ENCODE assay signal across 15 mouse cellular contexts in genomic region chr12:112150011-112150410, GRCm38 (mm10). TPM values are rescaled to one million over a fixed set of nuclear protein-coding genes. Genes with fewer than 3 reads are reported as not detected.
DNase-seq lines count a peak whose midpoint lies in the region; ATAC-seq and TF ChIP-seq lines count a peak whose summit lies in the region.
"Had no signal": no experiment of that assay in that cellular context is flagged by ENCODE, and none has a peak within 500 bp of the region (broad histone marks: within the 10 kb centered on the region; RNA-seq: fewer than 3 reads in every experiment).

No protein-coding gene starts in this region.

- no peak for TF ChIP-seq CTCF in hindbrain, postnatal 0 days (IDR thresholded peaks at IDR 0.05; ENCODE audit: low read depth)

- peak overlapping the region; percentile 42; the same call in 1 of the 2 replicates for H3K27ac ChIP-seq in hindbrain, embryonic 10.5 days
- H3K27ac ChIP-seq in hindbrain, postnatal 0 days = no peak overlapping the region
- H3K27ac ChIP-seq in embryonic facial prominence, embryonic 13.5 days = no peak overlapping the region
- 0 out of 2 replicates have a peak overlapping the region, but pooled peaks have one; percentile 32 for H3K27ac ChIP-seq in forebrain, embryonic 12.5 days
- H3K27ac ChIP-seq in limb, embryonic 14.5 days (replicated peaks; ENCODE audit: low read depth, low read length) = no peak overlapping the region
- H3K27ac ChIP-seq: embryonic facial prominence, embryonic 12.5 days; liver, embryonic 13.5 days had no signal

- WGBS in hindbrain, embryonic 10.5 days = 59% methylated on average over 7 of the region's 7 CpGs
- 66% methylated on average over 7 of the region's 7 CpGs for WGBS in hindbrain, postnatal 0 days
- WGBS in embryonic facial prominence, embryonic 13.5 days = 51% methylated on average over 7 of the region's 7 CpGs
- WGBS in forebrain, embryonic 12.5 days = 60% methylated on average over 7 of the region's 7 CpGs
- WGBS in limb, embryonic 14.5 days = 35% methylated on average over 7 of the region's 7 CpGs

- H3K4me2 ChIP-seq in hindbrain, postnatal 0 days (ENCODE audit: low read depth, low read length) = no peak overlapping the region
- peak overlapping the region; percentile 88 for H3K4me2 ChIP-seq in embryonic facial prominence, embryonic 13.5 days
- H3K4me2 ChIP-seq in forebrain, embryonic 12.5 days = peak overlapping the region; percentile 98
- peak overlapping the region; percentile 13; the same call in 1 of the 2 replicates for H3K4me2 ChIP-seq in limb, embryonic 14.5 days (replicated peaks; ENCODE audit: low read depth, low read length, severe bottlenecking)
- H3K4me2 ChIP-seq: embryonic facial prominence, embryonic 12.5 days; liver, embryonic 13.5 days had no signal

- H3K4me1 ChIP-seq in hindbrain, embryonic 10.5 days (replicated peaks) = peaks cover 100% of the 10 kb centered on the region
- H3K4me1 ChIP-seq in hindbrain, postnatal 0 days (ENCODE audit: insufficient read depth, low read length) = peaks cover 15% of the 10 kb centered on the region
- H3K4me1 ChIP-seq in embryonic facial prominence, embryonic 13.5 days = peaks cover 91% of the 10 kb centered on the region
- H3K4me1 ChIP-seq in forebrain, embryonic 12.5 days = peaks cover 99% of the 10 kb centered on the region
- H3K4me1 ChIP-seq in limb, embryonic 14.5 days (ENCODE audit: control insufficient read depth, insufficient read depth, low read length) = peaks cover 60% of the 10 kb centered on the region

- peaks cover 81% of the 10 kb centered on the region for H3K27me3 ChIP-seq in hindbrain, embryonic 10.5 days (ENCODE audit: insufficient read depth, poor library complexity, severe bottlenecking)
- peaks cover under 1% of the 10 kb centered on the region; the same call in 1 of the 2 replicates for H3K27me3 ChIP-seq in hindbrain, postnatal 0 days (ENCODE audit: insufficient read depth, low read length)
- H3K27me3 ChIP-seq in embryonic facial prominence, embryonic 13.5 days = peaks cover under 1% of the 10 kb centered on the region
- peaks cover 2% of the 10 kb centered on the region for H3K27me3 ChIP-seq in forebrain, embryonic 12.5 days
- H3K27me3 ChIP-seq in limb, embryonic 14.5 days (ENCODE audit: control insufficient read depth, insufficient read depth, low read length) = peaks cover 5% of the 10 kb centered on the region

- DNase-seq in hindbrain, embryonic 10.5 days (ENCODE audit: low spot score) = no peak
- DNase-seq in hindbrain, postnatal 0 days (ENCODE audit: low spot score) = no peak
- DNase-seq in limb, embryonic 14.5 days (ENCODE audit: low spot score) = no peak
- no peak for DNase-seq in spleen, postnatal 4 days (ENCODE audit: low spot score in 2 of 2)
- DNase-seq in cerebellum, adult 11-12 months = no peak
- no peak for DNase-seq in thymus, postnatal 0 days (ENCODE audit: low spot score)
- DNase-seq: cerebellum, adult 8-10 months; kidney, adult 8-10 months; liver, embryonic 13.5 days; right cerebral cortex, postnatal 4 days had no signal

- ATAC-seq in hindbrain, postnatal 0 days = no peak
- ATAC-seq in embryonic facial prominence, embryonic 13.5 days (ENCODE audit: insufficient number of reproducible peaks, insufficient read depth, low FRiP score, low TSS enrichment, low read depth) = no peak
- no peak for ATAC-seq in forebrain, embryonic 12.5 days (ENCODE audit: low FRiP score)
- no peak for ATAC-seq in limb, embryonic 14.5 days (ENCODE audit: low FRiP score, low read depth)

- no peaks in the 10 kb centered on the region for H3K9me3 ChIP-seq in hindbrain, embryonic 10.5 days
- no peaks in the 10 kb centered on the region for H3K9me3 ChIP-seq in hindbrain, postnatal 0 days (ENCODE audit: low read length)
- no peaks in the 10 kb centered on the region for H3K9me3 ChIP-seq in embryonic facial prominence, embryonic 13.5 days
- no peaks in the 10 kb centered on the region for H3K9me3 ChIP-seq in forebrain, embryonic 12.5 days
- H3K9me3 ChIP-seq in limb, embryonic 14.5 days (ENCODE audit: control insufficient read depth, low read length) = no peaks in the 10 kb centered on the region
- H3K9me3 ChIP-seq: embryonic facial prominence, embryonic 12.5 days; liver, embryonic 13.5 days had no signal

- H3K9ac ChIP-seq in hindbrain, postnatal 0 days (replicated peaks; ENCODE audit: low read length) = no peak overlapping the region
- peak overlapping the region; percentile 52; the same call in 1 of the 2 replicates for H3K9ac ChIP-seq in embryonic facial prominence, embryonic 13.5 days
- H3K9ac ChIP-seq in forebrain, embryonic 12.5 days = no peak overlapping the region
- H3K9ac ChIP-seq in limb, embryonic 14.5 days (ENCODE audit: low read depth, low read length, severe bottlenecking) = no peak overlapping the region
- H3K9ac ChIP-seq: embryonic facial prominence, embryonic 12.5 days; liver, embryonic 13.5 days had no signal

- H3K4me3 ChIP-seq in hindbrain, embryonic 10.5 days = no peak overlapping the region
- no peak overlapping the region for H3K4me3 ChIP-seq in hindbrain, postnatal 0 days (ENCODE audit: low read length)
- H3K4me3 ChIP-seq in embryonic facial prominence, embryonic 13.5 days = 0 out of 2 replicates have a peak overlapping the region, but pooled peaks have one; percentile 9
- peak overlapping the region; percentile 10; the same call in 1 of the 2 replicates for H3K4me3 ChIP-seq in forebrain, embryonic 12.5 days (replicated peaks)
- H3K4me3 ChIP-seq in limb, embryonic 14.5 days (replicated peaks; ENCODE audit: low read length) = no peak overlapping the region
- H3K4me3 ChIP-seq: embryonic facial prominence, embryonic 12.5 days; liver, embryonic 13.5 days; megakaryocyte, embryonic 14.5 days had no signal

- 0 out of 2 replicates have a peak, but pooled peaks cover 3% of the 10 kb centered on the region for H3K36me3 ChIP-seq in hindbrain, embryonic 10.5 days
- no peaks in the 10 kb centered on the region for H3K36me3 ChIP-seq in hindbrain, postnatal 0 days (ENCODE audit: insufficient read depth, low read length)
- peaks cover 9% of the 10 kb centered on the region; the same call in 1 of the 2 replicates for H3K36me3 ChIP-seq in embryonic facial prominence, embryonic 13.5 days
- H3K36me3 ChIP-seq in forebrain, embryonic 12.5 days (replicated peaks) = peaks cover 19% of the 10 kb centered on the region
- H3K36me3 ChIP-seq in limb, embryonic 14.5 days (ENCODE audit: control insufficient read depth, insufficient read depth, low read length) = peaks cover 6% of the 10 kb centered on the region
- H3K36me3 ChIP-seq: embryonic facial prominence, embryonic 12.5 days; liver, embryonic 13.5 days had no signal

- no peak for TF ChIP-seq POLR2A in limb, embryonic 14.5 days (IDR thresholded peaks at IDR 0.05; ENCODE audit: borderline replicate concordance, extremely low read depth, insufficient read depth, insufficient read length)

RNA-seq across cellular contexts. Expression of gene Kif26a, which starts 4.0 kb away (rescaled TPM):
- 2.7 and 3.1 TPM in 2 replicates for polyA plus RNA-seq in hindbrain, embryonic 10.5 days (2016; fragmentation: Nextera tagmentation; extraction: Ambion mirVana)
- total RNA-seq in hindbrain, postnatal 0 days (2014; rRNA removed) = 25.1 and 26.3 TPM in 2 replicates
- polyA plus RNA-seq in hindbrain, postnatal 0 days (2015; fragmentation: Nextera tagmentation; extraction: Ambion mirVana) = 1.8 and 1.9 TPM in 2 replicates
- polyA plus RNA-seq in embryonic facial prominence, embryonic 13.5 days (2015; fragmentation: Nextera tagmentation; extraction: Ambion mirVana) = 6.9 and 7.2 TPM in 2 replicates
- 11.8 and 14.0 TPM in 2 replicates for polyA plus RNA-seq in forebrain, embryonic 12.5 days (2016; fragmentation: Nextera tagmentation; extraction: Ambion mirVana)
- polyA plus RNA-seq in limb, embryonic 14.5 days (2012; rRNA removed) = 21.6 and 29.1 TPM in 2 replicates
- polyA plus RNA-seq in limb, embryonic 14.5 days (2014; fragmentation: Nextera tagmentation; extraction: Ambion mirVana) = 6.2 and 7.0 TPM in 2 replicates
- 0.87 and 0.92 TPM in 2 replicates for polyA plus RNA-seq in thymus, postnatal 0 days (2015; fragmentation: Nextera tagmentation; extraction: Ambion mirVana)

RNA-seq across cellular contexts. Expression of gene Aspg, which starts 43.5 kb away (rescaled TPM):
- 1.4 and 2.1 TPM in 2 replicates for polyA plus RNA-seq in hindbrain, embryonic 10.5 days (2016; fragmentation: Nextera tagmentation; extraction: Ambion mirVana)
- 1.8 and 7.8 TPM in 2 replicates for total RNA-seq in hindbrain, postnatal 0 days (2014; rRNA removed)
- 1.8 and 2.2 TPM in 2 replicates for polyA plus RNA-seq in hindbrain, postnatal 0 days (2015; fragmentation: Nextera tagmentation; extraction: Ambion mirVana)
- polyA plus RNA-seq in embryonic facial prominence, embryonic 13.5 days (2015; fragmentation: Nextera tagmentation; extraction: Ambion mirVana) = 0.60 and 1.1 TPM in 2 replicates
- 0.23 and 0.59 TPM in 2 replicates for polyA plus RNA-seq in forebrain, embryonic 12.5 days (2016; fragmentation: Nextera tagmentation; extraction: Ambion mirVana)
- polyA plus RNA-seq in limb, embryonic 14.5 days (2012; rRNA removed) = 4.7 and 6.1 TPM in 2 replicates
- polyA plus RNA-seq in limb, embryonic 14.5 days (2014; fragmentation: Nextera tagmentation; extraction: Ambion mirVana) = 2.1 and 2.5 TPM in 2 replicates
- 0.82 and 0.85 TPM in 2 replicates for polyA plus RNA-seq in thymus, postnatal 0 days (2015; fragmentation: Nextera tagmentation; extraction: Ambion mirVana)
- total RNA-seq: gastrocnemius, adult 18-20 months had no signal

Comparison
In these comparisons a context has a peak if more than half of its experiments do, and no peak if none do; other contexts are left out.
1. H3K27ac ChIP-seq: peak in hindbrain, embryonic 10.5 days (single experiment) and forebrain, embryonic 12.5 days (single experiment); none in hindbrain, postnatal 0 days (single experiment), embryonic facial prominence, embryonic 13.5 days (single experiment) and limb, embryonic 14.5 days (single experiment).
2. H3K4me3 ChIP-seq: peak in embryonic facial prominence, embryonic 13.5 days (single experiment) and forebrain, embryonic 12.5 days (single experiment); none in hindbrain, embryonic 10.5 days (single experiment), hindbrain, postnatal 0 days (single experiment) and limb, embryonic 14.5 days (single experiment).